Mouse (Mus musculus): ENCODE measurements around the gene Tenm4. TPM values are rescaled to one million over a fixed set of nuclear protein-coding genes. Genes with fewer than 3 reads are reported as not detected.

The Tenm4 gene
- polyA plus RNA-seq, 1 experiment from 2014 or later: 5.0 TPM

- H3K36me3 ChIP-seq (ENCODE audit: insufficient read depth, low read length): no peaks in the 10 kb centered on the region
- no peak overlapping the region for H3K4me2 ChIP-seq (replicated peaks; ENCODE audit: low read depth, low read length)
- no peak overlapping the region for H3K4me3 ChIP-seq (ENCODE audit: low read depth, low read length)
- DNase-seq (ENCODE audit: low spot score) (no peak), ATAC-seq (no peak)
- no peaks in the 10 kb centered on the region for H3K4me1 ChIP-seq (ENCODE audit: insufficient read depth, low read depth, low read length)
- TF ChIP-seq CTCF (IDR thresholded peaks at IDR 0.05) (no peak), EP300 (IDR thresholded peaks at IDR 0.05) (no peak)
- WGBS: 70% methylated on average over 2 of the region's 2 CpGs
- no peak overlapping the region for H3K9ac ChIP-seq (replicated peaks; ENCODE audit: low read depth)
- no peak overlapping the region for H3K27ac ChIP-seq (ENCODE audit: low read length)
- H3K9me3 ChIP-seq (ENCODE audit: low read length): no peaks in the 10 kb centered on the region
- H3K27me3 ChIP-seq (replicated peaks; ENCODE audit: insufficient read depth, low read length): no peaks in the 10 kb centered on the region
Observed at GRCm38 (mm10) chr7:96341479-96341878, 170.4 kb downstream of the Tenm4 start.

DNA sequence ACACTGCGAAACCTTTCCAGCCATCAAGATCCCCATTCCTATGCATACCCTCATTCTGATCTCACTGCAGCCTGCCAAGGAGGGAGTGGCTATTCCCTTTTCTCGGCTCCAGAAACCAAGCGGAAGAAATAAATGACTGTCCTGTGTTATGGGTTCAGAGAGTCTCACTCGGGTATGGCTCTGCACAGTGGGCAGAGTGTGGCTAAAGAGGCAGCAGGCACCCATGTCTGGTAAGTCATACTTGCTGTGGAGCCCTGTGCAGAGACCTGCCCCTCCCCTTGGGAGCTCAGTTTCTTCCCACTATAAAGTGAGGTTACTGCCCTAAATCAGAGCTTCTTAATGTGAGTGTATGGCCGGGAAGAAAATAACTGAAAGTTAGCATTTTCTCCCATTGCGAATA, 171.9 kb downstream of the Tenm4 start:
- no peak for ATAC-seq

DNA sequence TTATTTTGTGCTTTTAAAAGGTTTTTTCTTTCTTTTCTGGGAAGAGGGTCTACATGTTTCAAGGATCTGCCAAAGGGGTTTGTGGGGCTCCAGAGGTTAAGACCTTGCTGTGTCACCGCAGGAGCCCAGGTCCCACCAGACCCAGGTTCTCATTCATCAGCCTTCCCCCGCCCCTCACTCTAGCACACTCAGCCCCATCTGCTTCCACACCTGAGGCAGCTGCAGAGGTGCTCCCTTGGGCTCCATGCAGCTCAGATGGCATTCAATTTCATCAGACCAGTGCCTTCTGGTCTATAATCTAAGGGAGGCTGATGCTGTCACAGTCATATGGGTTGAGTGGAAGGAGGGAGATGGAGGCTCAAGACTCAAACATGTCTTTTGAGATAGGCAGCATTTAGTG, 172.6 kb downstream of the Tenm4 start:
- TF ChIP-seq CTCF (IDR thresholded peaks at IDR 0.05) (no peak), EP300 (IDR thresholded peaks at IDR 0.05) (no peak)
- H3K9ac ChIP-seq (replicated peaks; ENCODE audit: low read depth): no peak overlapping the region
- no peak overlapping the region for H3K27ac ChIP-seq (ENCODE audit: low read length)
- H3K9me3 ChIP-seq (ENCODE audit: low read length): no peaks in the 10 kb centered on the region
- no peaks in the 10 kb centered on the region for H3K27me3 ChIP-seq (replicated peaks; ENCODE audit: insufficient read depth, low read length)
- no peak overlapping the region for H3K4me2 ChIP-seq (replicated peaks; ENCODE audit: low read depth, low read length)
- WGBS: 83% methylated on average over 2 of the region's 2 CpGs
- no peak overlapping the region for H3K4me3 ChIP-seq (ENCODE audit: low read depth, low read length)
- no peaks in the 10 kb centered on the region for H3K36me3 ChIP-seq (ENCODE audit: insufficient read depth, low read length)
- H3K4me1 ChIP-seq (ENCODE audit: insufficient read depth, low read depth, low read length): no peaks in the 10 kb centered on the region
- DNase-seq (ENCODE audit: low spot score) (no peak), ATAC-seq (no peak)

More for the DNA sequence above, 171.9 kb downstream of the Tenm4 start:
- H3K27ac ChIP-seq (ENCODE audit: low read length): no peak overlapping the region
- no peak for TF ChIP-seq CTCF (IDR thresholded peaks at IDR 0.05)
- no peak for TF ChIP-seq EP300 (IDR thresholded peaks at IDR 0.05)
- WGBS: 73% methylated on average over 6 of the region's 6 CpGs
- no peak overlapping the region for H3K9ac ChIP-seq (replicated peaks; ENCODE audit: low read depth)
- no peaks in the 10 kb centered on the region for H3K36me3 ChIP-seq (ENCODE audit: insufficient read depth, low read length)
- H3K4me3 ChIP-seq (ENCODE audit: low read depth, low read length): no peak overlapping the region
- no peak overlapping the region for H3K4me2 ChIP-seq (replicated peaks; ENCODE audit: low read depth, low read length)
- H3K9me3 ChIP-seq (ENCODE audit: low read length): no peaks in the 10 kb centered on the region
- DNase-seq (ENCODE audit: low spot score): no peak
- no peaks in the 10 kb centered on the region for H3K4me1 ChIP-seq (ENCODE audit: insufficient read depth, low read depth, low read length)
- H3K27me3 ChIP-seq (replicated peaks; ENCODE audit: insufficient read depth, low read length): no peaks in the 10 kb centered on the region

DNA sequence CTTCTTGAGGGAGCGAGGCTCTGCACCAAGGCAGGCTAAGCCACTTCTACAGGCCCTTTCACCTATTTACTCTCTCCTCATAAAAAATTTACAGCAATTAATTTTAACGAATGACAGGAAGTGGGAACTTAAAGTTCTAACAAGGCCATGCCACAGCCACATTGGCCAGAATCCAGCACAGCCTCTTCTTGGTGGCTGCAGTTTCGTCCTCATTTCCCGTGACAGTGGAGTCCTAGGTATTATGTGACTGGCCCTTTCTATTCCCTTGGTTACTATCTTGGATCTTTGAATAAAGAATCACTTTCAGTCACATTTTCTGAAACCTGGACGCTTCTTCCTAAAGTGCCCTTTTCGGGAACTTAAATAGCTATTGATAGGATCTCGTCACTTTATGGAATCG, 181.6 kb downstream of the Tenm4 start:
- WGBS: 55% methylated on average over 8 of the region's 8 CpGs
- DNase-seq (ENCODE audit: low spot score) (no peak), ATAC-seq (no peak)
- H3K36me3 ChIP-seq (ENCODE audit: insufficient read depth, low read length): no peaks in the 10 kb centered on the region
- H3K9me3 ChIP-seq (ENCODE audit: low read length): no peaks in the 10 kb centered on the region
- no peak overlapping the region for H3K9ac ChIP-seq (replicated peaks; ENCODE audit: low read depth)
- no peak for TF ChIP-seq EP300 (IDR thresholded peaks at IDR 0.05)
- no peaks in the 10 kb centered on the region for H3K27me3 ChIP-seq (replicated peaks; ENCODE audit: insufficient read depth, low read length)
- H3K27ac ChIP-seq (ENCODE audit: low read length): no peak overlapping the region
- no peak overlapping the region for H3K4me3 ChIP-seq (ENCODE audit: low read depth, low read length)
- no peak overlapping the region for H3K4me2 ChIP-seq (replicated peaks; ENCODE audit: low read depth, low read length)
- no peaks in the 10 kb centered on the region for H3K4me1 ChIP-seq (ENCODE audit: insufficient read depth, low read depth, low read length)

GRCm38 (mm10) chr7:96356285-96356811, 185.3 kb downstream of the Tenm4 start:
- 56% methylated on average over 3 of the region's 3 CpGs for WGBS
- H3K27ac ChIP-seq (ENCODE audit: low read length): no peak overlapping the region
- DNase-seq (ENCODE audit: low spot score): no peak
- no peaks in the 10 kb centered on the region for H3K36me3 ChIP-seq (ENCODE audit: insufficient read depth, low read length)
- H3K9me3 ChIP-seq (ENCODE audit: low read length): no peaks in the 10 kb centered on the region
- TF ChIP-seq EP300 (IDR thresholded peaks at IDR 0.05) (no peak), CTCF (IDR thresholded peaks at IDR 0.05) (no peak)
- H3K27me3 ChIP-seq (replicated peaks; ENCODE audit: insufficient read depth, low read length): no peaks in the 10 kb centered on the region
- no peak for ATAC-seq
- no peak overlapping the region for H3K9ac ChIP-seq (replicated peaks; ENCODE audit: low read depth)
- H3K4me2 ChIP-seq (replicated peaks; ENCODE audit: low read depth, low read length): no peak overlapping the region
- no peak overlapping the region for H3K4me3 ChIP-seq (ENCODE audit: low read depth, low read length)
- no peaks in the 10 kb centered on the region for H3K4me1 ChIP-seq (ENCODE audit: insufficient read depth, low read depth, low read length)

DNA sequence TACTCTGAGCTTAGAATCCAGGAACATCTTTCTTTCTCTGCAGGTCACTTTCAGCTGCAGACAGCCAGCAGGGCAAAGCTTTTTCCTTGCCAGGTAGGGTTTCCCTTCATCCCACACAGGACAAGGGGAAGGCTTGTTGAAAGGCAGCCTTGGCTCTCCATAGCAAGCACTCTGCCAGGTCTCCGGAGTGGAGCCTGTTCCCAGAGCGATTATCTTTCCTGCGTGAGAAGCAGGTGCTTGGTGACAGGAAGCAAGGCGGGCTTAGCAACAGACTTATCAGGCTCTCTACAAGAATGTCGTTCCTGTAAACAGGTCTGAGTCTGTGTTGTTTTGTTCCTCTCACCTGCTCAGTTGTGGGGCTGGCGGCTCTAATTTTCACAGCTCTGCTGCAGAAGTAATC, 186.5 kb downstream of the Tenm4 start:
- Histone ChIP-seq H3K9me3 (ENCODE audit: low read length) (no peaks in the 10 kb centered on the region), H3K4me1 (ENCODE audit: insufficient read depth, low read depth, low read length) (no peaks in the 10 kb centered on the region), H3K27ac (ENCODE audit: low read length) (no peak overlapping the region), H3K4me2 (replicated peaks; ENCODE audit: low read depth, low read length) (no peak overlapping the region), H3K27me3 (replicated peaks; ENCODE audit: insufficient read depth, low read length) (no peaks in the 10 kb centered on the region), H3K4me3 (ENCODE audit: low read depth, low read length) (no peak overlapping the region), H3K36me3 (ENCODE audit: insufficient read depth, low read length) (no peaks in the 10 kb centered on the region), H3K9ac (replicated peaks; ENCODE audit: low read depth) (no peak overlapping the region)
- WGBS: 14% methylated on average over 6 of the region's 6 CpGs
- no peak for ATAC-seq
- no peak for DNase-seq (ENCODE audit: low spot score)
- TF ChIP-seq CTCF (IDR thresholded peaks at IDR 0.05): no peak
- no peak for TF ChIP-seq EP300 (IDR thresholded peaks at IDR 0.05)

DNA sequence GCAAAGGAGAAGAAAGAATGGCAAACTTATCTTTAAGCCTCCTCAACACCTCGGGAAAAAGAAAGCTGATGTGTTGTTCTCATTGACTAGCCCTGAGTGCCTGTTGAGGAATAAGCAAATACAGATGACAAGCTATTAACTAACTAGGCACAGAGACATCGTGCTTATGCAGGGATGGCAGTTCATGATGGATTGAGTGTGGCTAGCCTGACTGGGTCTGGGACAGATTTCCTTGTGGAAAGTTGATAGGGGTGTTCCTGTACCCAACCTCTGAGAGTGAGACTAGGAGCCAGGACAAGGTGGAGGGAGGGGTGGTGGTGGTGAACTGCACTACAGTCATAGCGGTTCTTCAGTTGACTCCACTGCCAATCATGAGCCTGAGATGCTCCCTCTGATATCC, 192.3 kb downstream of the Tenm4 start:
- no peak for DNase-seq (ENCODE audit: low spot score)
- no peaks in the 10 kb centered on the region for H3K36me3 ChIP-seq (ENCODE audit: insufficient read depth, low read length)
- no peaks in the 10 kb centered on the region for H3K9me3 ChIP-seq (ENCODE audit: low read length)
- no peaks in the 10 kb centered on the region for H3K27me3 ChIP-seq (replicated peaks; ENCODE audit: insufficient read depth, low read length)
- H3K9ac ChIP-seq (replicated peaks; ENCODE audit: low read depth): no peak overlapping the region
- TF ChIP-seq EP300 (IDR thresholded peaks at IDR 0.05) (no peak), CTCF (IDR thresholded peaks at IDR 0.05) (no peak)
- no peak for ATAC-seq
- no peaks in the 10 kb centered on the region for H3K4me1 ChIP-seq (ENCODE audit: insufficient read depth, low read depth, low read length)
- WGBS: 10% methylated on average over 3 of the region's 3 CpGs
- H3K4me3 ChIP-seq (ENCODE audit: low read depth, low read length): no peak overlapping the region
- H3K4me2 ChIP-seq (replicated peaks; ENCODE audit: low read depth, low read length): no peak overlapping the region
- no peak overlapping the region for H3K27ac ChIP-seq (ENCODE audit: low read length)

Data from lung, postnatal 0 days (tissue).